Mouse (Mus musculus): ENCODE data around the gene Ppp2r5d. TPM values are rescaled to one million over a fixed set of nuclear protein-coding genes. Genes with fewer than 3 reads are reported as not detected.

Gene Ppp2r5d
- polyA plus RNA-seq, 1 experiment = 7.4 TPM

DNA sequence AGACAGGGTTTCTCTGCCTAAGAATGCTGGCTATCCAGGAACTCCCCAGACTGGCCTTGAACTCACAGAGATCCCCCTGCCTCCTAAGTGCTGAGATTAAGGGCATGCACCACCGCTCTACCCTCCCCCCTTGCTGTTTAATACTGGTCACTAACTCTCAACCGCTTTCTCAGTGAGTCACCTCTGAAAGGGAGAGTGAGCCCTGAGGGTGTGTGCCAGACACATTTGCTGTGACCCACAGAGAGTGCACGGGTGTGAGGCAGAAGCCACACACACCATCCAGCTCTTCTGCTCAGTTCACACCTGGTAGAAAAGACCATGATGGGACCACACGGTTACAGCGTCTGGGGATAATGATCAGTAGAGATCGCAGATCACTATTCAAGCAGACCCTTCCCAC, 6.4 kb downstream of the Ppp2r5d start:
- no peak overlapping the region for H3K4me3 ChIP-seq (replicated peaks)
- H3K9me3 ChIP-seq (ENCODE audit: control insufficient read depth, low read length) = no peaks in the 10 kb centered on the region
- TF ChIP-seq TAL1 (IDR thresholded peaks at IDR 0.05; ENCODE audit: low read length) (no peak), GATA1 (IDR thresholded peaks at IDR 0.05; ENCODE audit: low read length) (no peak)
- H3K4me1 ChIP-seq (ENCODE audit: control insufficient read depth) = peaks cover 42% of the 10 kb centered on the region
- peaks cover 42% of the 10 kb centered on the region for H3K36me3 ChIP-seq (ENCODE audit: control insufficient read depth)
- no peaks in the 10 kb centered on the region for H3K27me3 ChIP-seq (ENCODE audit: control insufficient read depth)

DNA sequence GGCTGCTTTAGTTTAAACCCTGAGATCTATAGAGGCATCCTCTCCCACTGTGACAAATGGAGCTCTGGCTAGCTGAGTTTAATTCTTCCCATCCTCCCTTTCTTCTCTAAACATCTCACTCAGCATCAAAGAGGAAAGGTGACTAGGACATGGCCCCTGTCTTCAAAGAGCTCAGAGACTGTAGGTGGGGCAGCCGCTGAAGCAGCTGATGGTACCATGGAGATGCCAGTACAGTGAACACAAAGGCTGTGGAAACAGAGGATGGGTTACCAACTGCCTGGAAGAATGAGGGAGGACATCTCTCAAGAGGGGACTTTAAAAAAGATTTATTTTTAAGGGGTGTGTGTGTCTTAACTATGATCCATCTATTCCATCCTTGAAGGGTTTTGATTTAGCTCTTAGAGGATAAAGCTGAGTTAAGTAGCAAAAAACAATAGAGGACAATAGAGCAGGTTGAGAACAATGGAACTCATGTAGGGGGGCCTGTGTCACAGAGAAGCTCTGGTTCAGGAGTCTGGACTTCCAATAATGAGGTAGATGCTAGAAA, 10.3 kb downstream of the Ppp2r5d start:
- peaks cover 41% of the 10 kb centered on the region for H3K36me3 ChIP-seq (ENCODE audit: control insufficient read depth)
- no peaks in the 10 kb centered on the region for H3K27me3 ChIP-seq (ENCODE audit: control insufficient read depth)
- H3K4me1 ChIP-seq (ENCODE audit: control insufficient read depth) = peaks cover 26% of the 10 kb centered on the region
- no peaks in the 10 kb centered on the region for H3K9me3 ChIP-seq (ENCODE audit: control insufficient read depth, low read length)
- no peak overlapping the region for H3K4me3 ChIP-seq (replicated peaks)
- TF ChIP-seq GATA1 (IDR thresholded peaks at IDR 0.05; ENCODE audit: low read length) (no peak), TAL1 (IDR thresholded peaks at IDR 0.05; ENCODE audit: low read length) (no peak)

DNA sequence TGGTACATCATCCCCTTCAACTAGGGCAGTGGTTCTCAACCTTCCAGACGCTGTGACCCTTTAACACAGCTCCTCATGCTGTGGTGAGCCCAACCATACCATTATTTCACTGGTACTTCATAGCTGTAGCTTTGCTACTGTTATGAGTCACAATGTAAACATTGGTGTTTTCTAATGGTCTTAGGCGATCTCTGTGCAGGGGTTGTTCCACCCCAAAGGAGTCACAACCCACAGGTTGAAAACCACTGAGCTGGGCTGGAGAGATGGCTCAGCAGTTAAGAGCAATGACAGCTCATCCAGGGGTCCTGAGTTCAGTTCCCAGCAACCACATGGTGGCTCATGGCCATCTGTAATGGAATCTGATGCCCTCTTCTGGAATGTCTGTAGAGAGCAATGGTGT, 13.5 kb downstream of the Ppp2r5d start:
- TF ChIP-seq TAL1 (IDR thresholded peaks at IDR 0.05; ENCODE audit: low read length) (no peak), GATA1 (IDR thresholded peaks at IDR 0.05; ENCODE audit: low read length) (no peak)
- H3K36me3 ChIP-seq (ENCODE audit: control insufficient read depth) = peaks cover 42% of the 10 kb centered on the region
- no peaks in the 10 kb centered on the region for H3K9me3 ChIP-seq (ENCODE audit: control insufficient read depth, low read length)
- no peak overlapping the region for H3K4me3 ChIP-seq (replicated peaks)
- peaks cover 16% of the 10 kb centered on the region for H3K4me1 ChIP-seq (ENCODE audit: control insufficient read depth)
- no peaks in the 10 kb centered on the region for H3K27me3 ChIP-seq (ENCODE audit: control insufficient read depth)

DNA sequence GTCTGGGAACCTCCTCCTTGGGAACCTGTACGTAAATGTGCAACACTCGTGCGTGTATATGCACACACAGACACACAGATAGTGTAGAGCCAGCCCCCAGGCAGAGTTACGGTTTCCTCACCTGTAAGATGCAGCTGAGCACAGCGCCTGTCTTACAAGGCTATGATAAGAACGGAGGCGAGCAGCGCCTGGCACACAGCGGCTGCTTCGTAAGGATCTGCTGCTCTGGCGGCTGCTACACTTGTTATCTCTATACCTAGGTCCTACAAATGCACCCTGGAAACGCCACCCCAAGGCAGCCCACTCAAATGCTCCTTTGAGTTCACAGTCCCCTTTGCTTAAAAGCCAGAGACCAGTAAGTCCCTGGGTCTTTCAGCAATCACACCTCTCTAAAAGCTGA, 14.2 kb downstream of the Ppp2r5d start:
- H3K4me3 ChIP-seq (replicated peaks) = no peak overlapping the region
- peaks cover 16% of the 10 kb centered on the region for H3K4me1 ChIP-seq (ENCODE audit: control insufficient read depth)
- peaks cover 44% of the 10 kb centered on the region for H3K36me3 ChIP-seq (ENCODE audit: control insufficient read depth)
- TF ChIP-seq GATA1 (IDR thresholded peaks at IDR 0.05; ENCODE audit: low read length) (no peak), TAL1 (IDR thresholded peaks at IDR 0.05; ENCODE audit: low read length) (no peak)
- H3K9me3 ChIP-seq (ENCODE audit: control insufficient read depth, low read length) = no peaks in the 10 kb centered on the region
- H3K27me3 ChIP-seq (ENCODE audit: control insufficient read depth) = no peaks in the 10 kb centered on the region

DNA sequence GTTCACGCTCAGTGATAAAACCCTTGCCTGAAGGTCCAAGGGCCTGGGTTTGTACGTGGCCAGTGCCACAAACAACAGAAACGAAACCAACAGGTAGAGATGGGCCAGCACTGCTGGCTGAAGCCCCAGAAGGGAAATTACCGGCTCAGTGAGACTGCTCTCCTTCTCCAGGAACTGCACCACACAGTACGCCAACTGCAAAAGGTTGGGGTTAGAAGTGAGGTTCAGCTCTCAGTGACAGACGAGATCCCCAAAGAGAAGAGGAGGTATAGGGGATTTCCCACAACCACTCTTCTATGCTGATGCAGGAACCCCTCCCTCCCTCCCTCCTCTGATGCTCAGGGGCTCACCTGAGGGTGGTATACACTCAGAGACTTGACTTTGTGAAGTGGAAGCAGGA, 19.0 kb downstream of the Ppp2r5d start:
- no peaks in the 10 kb centered on the region for H3K27me3 ChIP-seq (ENCODE audit: control insufficient read depth)
- peaks cover 64% of the 10 kb centered on the region for H3K36me3 ChIP-seq (ENCODE audit: control insufficient read depth)
- H3K4me3 ChIP-seq (replicated peaks) = no peak overlapping the region
- no peaks in the 10 kb centered on the region for H3K9me3 ChIP-seq (ENCODE audit: control insufficient read depth, low read length)
- H3K4me1 ChIP-seq (ENCODE audit: control insufficient read depth) = peaks cover 22% of the 10 kb centered on the region
- TF ChIP-seq GATA1 (IDR thresholded peaks at IDR 0.05; ENCODE audit: low read length) (no peak), TAL1 (IDR thresholded peaks at IDR 0.05; ENCODE audit: low read length) (no peak)

DNA sequence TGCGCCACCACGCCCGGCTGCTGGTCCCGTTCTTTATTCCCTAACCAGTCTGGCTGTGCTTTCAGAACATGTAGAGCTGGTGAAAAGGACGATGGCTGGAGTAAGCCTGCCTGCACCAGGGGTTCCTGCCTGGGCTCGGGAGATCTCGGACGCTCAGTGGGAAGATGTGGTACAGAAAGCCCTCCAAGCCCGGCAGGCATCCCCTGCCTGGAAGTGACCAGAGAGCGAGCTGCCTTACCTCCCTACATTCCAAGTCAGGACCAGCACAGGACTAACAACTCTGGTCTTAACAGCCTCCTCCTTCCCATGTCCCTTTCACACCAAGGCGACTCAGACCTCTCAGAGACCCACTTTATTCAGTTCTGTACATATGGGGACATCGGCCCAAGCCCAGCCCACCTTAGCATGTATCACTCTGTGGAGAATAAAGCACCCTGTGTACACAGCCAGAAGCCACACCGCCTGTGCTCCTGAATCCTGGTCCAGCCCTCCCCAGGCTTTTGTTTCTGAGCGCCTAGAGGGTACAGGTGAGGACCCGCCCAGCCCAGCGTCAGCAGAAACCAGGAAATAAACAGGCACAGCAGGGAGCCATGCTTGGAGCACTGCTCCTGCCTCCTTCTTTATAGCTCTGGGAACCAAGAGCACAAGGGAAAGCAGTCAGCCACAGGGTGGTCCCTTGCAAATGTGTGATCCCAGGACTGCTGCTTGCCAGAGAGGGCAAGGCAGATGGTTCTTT, 22.1 kb downstream of the Ppp2r5d start:
- Histone ChIP-seq H3K4me1 (ENCODE audit: control insufficient read depth) (peaks cover 42% of the 10 kb centered on the region), H3K27me3 (ENCODE audit: control insufficient read depth) (no peaks in the 10 kb centered on the region), H3K9me3 (ENCODE audit: control insufficient read depth, low read length) (no peaks in the 10 kb centered on the region), H3K4me3 (replicated peaks) (no peak overlapping the region), H3K36me3 (ENCODE audit: control insufficient read depth) (peaks cover 66% of the 10 kb centered on the region)
- TF ChIP-seq TAL1 (IDR thresholded peaks at IDR 0.05; ENCODE audit: low read length) (no peak), GATA1 (IDR thresholded peaks at IDR 0.05; ENCODE audit: low read length) (no peak)

DNA sequence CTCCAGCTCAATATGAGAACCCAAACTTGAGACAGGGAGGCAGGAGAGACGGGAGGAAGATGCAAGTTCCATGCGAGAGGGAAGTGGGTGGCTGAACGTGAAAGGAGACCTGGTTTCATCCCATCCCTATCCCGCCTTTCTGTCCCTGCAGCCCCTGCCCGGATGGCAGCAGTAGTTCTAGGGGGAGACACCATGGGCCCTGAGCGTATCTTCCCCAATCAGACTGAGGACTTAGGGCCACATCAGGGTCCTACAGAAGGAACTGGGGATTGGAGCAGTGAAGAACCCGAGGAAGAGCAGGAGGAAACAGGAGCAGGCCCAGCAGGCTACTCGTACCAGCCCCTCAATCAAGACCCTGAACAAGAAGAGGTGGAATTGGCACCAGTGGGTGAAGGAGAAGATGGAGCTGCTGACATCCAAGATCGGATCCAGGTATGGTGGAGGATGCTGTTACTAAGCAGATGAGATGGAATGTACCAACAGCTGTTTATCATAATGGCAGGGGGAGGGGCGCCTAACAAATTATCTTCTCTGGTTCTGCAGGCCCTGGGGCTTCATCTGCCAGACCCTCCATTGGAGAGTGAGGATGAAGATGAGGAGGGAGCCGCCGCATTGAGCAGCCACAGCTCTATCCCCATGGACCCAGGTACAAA, 23.3 kb downstream of the Ppp2r5d start:
- Histone ChIP-seq H3K4me3 (replicated peaks) (peak overlapping the region; percentile 94), H3K9me3 (ENCODE audit: control insufficient read depth, low read length) (no peaks in the 10 kb centered on the region), H3K36me3 (ENCODE audit: control insufficient read depth) (peaks cover 66% of the 10 kb centered on the region), H3K27me3 (ENCODE audit: control insufficient read depth) (no peaks in the 10 kb centered on the region), H3K4me1 (ENCODE audit: control insufficient read depth) (peaks cover 47% of the 10 kb centered on the region)
- TF ChIP-seq TAL1 (IDR thresholded peaks at IDR 0.05; ENCODE audit: low read length) (no peak), GATA1 (IDR thresholded peaks at IDR 0.05; ENCODE audit: low read length) (no peak)

DNA sequence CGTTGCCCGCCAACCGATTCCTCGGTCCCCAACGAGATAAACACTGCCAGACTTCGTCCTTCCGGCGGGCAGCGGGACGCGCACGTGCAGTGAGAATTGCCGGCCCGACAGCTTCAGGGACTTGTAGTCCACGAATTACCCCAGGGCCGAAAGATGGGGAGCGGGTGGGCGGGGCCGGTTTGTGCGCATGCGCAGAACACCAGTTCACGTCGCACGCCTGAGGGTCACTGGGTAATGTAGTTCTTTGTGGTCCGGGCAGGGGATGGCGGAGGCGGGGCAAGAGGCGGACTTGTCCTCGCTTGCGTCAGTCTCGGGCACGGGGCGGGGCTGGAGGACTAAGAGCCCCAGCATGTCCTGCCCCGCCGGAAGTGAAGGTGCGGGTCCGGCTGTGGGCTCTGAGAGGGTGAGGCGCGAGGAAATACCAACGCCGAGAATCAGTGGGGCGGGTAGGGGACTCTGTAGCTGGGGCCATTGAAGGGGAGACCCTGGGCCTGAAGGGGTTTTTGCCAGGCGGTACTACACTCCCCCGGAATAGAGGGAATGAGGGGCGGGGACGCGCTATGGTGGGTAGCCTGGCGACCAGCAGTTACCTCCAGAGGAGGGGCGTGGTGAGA, 24.0 kb downstream of the Ppp2r5d start, which contains the start of gene Klhdc3:
Klhdc3 (minus strand) TSS at position 155 of the 614 bp plus-strand sequence.
- H3K27me3 ChIP-seq (ENCODE audit: control insufficient read depth) = no peaks in the 10 kb centered on the region
- H3K36me3 ChIP-seq (ENCODE audit: control insufficient read depth) = peaks cover 66% of the 10 kb centered on the region

More for the DNA sequence above, 24.0 kb downstream of the Ppp2r5d start, which contains the start of gene Klhdc3:
- H3K4me3 ChIP-seq (replicated peaks) = peak within 1 kb of the TSS; percentile 94
- peaks cover 47% of the 10 kb centered on the region for H3K4me1 ChIP-seq (ENCODE audit: control insufficient read depth)
- no peaks in the 10 kb centered on the region for H3K9me3 ChIP-seq (ENCODE audit: control insufficient read depth, low read length)
- no peak for TF ChIP-seq GATA1 (IDR thresholded peaks at IDR 0.05; ENCODE audit: low read length)
- no peak for TF ChIP-seq TAL1 (IDR thresholded peaks at IDR 0.05; ENCODE audit: low read length)

Measured in erythroblast, embryonic 14.5 days (primary cell).